Mouse (Mus musculus) forebrain, embryonic 13.5 days (tissue): ENCODE data around the gene Vmn2r31. TPM values are rescaled to one million over a fixed set of nuclear protein-coding genes. Genes with fewer than 3 reads are reported as not detected.
"Not testable (repeated sequence)": the region's sequence is repeated elsewhere in the genome, so short reads cannot be mapped to it uniquely, and the experiment has no call there.

Experiments used
- ATAC-seq: fragments of 200-750 bp; cut with Nextera tagmentation; 2 replicates; pipeline ENCODE4 v1.8.0; 2017
- H3K27ac ChIP-seq: fragments of 300-500 bp; sonication (generic); 2 replicates; pipeline ENCODE4 v1.5.1; 2015; ENCODE audit warnings: inconsistent platforms, mild to moderate bottlenecking, moderate library complexity
- H3K27me3 ChIP-seq: fragments of 300-500 bp; sonication (generic); 2 replicates; pipeline ENCODE4 v1.6.1; 2015; ENCODE audit warnings: mild to moderate bottlenecking, inconsistent platforms
- H3K36me3 ChIP-seq: fragments of 300-500 bp; sonication (generic); 2 replicates; pipeline ENCODE4 v1.6.1; 2015; ENCODE audit warnings: mild to moderate bottlenecking, inconsistent platforms; ENCODE audit not compliant: poor library complexity, severe bottlenecking
- H3K4me1 ChIP-seq: fragments of 300-500 bp; sonication (generic); 2 replicates; pipeline ENCODE4 v1.6.1; 2015; ENCODE audit warnings: inconsistent platforms
- H3K4me2 ChIP-seq: fragments of 300-500 bp; sonication (generic); 2 replicates; pipeline ENCODE4 v1.6.1; 2015; ENCODE audit warnings: inconsistent platforms, mild to moderate bottlenecking, moderate library complexity
- H3K4me3 ChIP-seq: fragments of 300-500 bp; sonication (generic); 2 replicates; pipeline ENCODE4 v1.5.1; 2015; ENCODE audit warnings: mild to moderate bottlenecking, inconsistent platforms
- H3K9ac ChIP-seq: fragments of 300-500 bp; sonication (generic); 2 replicates; pipeline ENCODE4 v1.6.1; 2015; ENCODE audit warnings: mild to moderate bottlenecking, inconsistent platforms
- H3K9me3 ChIP-seq: fragments of 300-500 bp; sonication (generic); replicated peaks from 2 replicates; pipeline ENCODE4 v1.6.1; 2016; ENCODE audit warnings: inconsistent platforms
- WGBS: fragments of 180-500 bp; shearing (Covaris S2); methylation state at CpG from one replicate; pipeline ENCODE4 v1.1.7; 2015; 5-methylcytosine and 5-hydroxymethylcytosine counted together
- polyA plus RNA-seq: library from polyadenylated mRNA; unstranded; fragments of >200 nt; fragmentation: Nextera tagmentation; extraction: Ambion mirVana; gene quantifications from 2 replicates; pipeline ENCODE4 v1.2.1, GENCODE M21; 2015

Gene Vmn2r31
- not detected in 2 replicates for polyA plus RNA-seq

DNA sequence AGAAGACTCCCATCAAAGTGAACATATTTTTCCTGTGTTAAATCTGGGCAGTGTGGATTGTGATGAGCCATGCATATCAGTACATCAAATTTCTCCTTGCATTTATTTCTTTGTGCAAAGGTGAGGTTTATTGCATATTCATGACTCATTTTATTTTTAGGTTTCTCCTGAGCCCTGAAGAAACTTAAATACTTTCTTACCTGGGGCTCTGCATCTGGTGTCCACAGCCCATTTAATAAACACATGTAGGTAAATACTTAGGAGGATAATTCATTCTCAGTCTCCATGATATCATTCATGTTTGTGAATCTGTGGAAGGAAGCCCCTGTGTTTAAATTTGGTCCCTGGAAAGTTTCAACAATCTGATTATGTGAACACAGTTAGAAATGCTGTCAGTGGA is at the start of gene Vmn2r31:
Gene Vmn2r31 (minus strand): TSS at position 101 of the 400 bp plus-strand sequence.
- H3K4me1 ChIP-seq, ATAC-seq, H3K4me2 ChIP-seq: not testable (repeated sequence)

DNA sequence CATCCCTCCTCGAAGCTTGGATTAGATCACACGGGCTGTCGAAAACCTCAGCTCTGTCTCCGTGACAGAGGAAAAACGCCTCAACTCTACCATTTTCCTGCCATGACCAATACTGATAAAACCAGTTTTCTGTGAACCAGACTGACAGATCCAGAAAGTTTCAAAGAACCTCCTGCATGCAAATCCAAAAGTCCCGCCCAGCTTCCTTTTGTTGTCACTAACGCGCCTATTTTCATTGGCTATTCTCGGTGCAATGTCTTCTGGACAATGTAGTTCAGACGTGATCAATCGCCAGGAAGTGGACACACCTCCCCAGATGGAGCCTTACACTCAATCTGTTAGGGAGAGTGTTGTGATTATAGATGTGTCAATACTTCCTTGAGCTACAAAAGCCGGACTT is 25.1 kb downstream of the Vmn2r31 start, which contains the start of gene Gm45783:
Gene Gm45783 (minus strand): TSS at position 143 of the 400 bp plus-strand sequence.
- not testable (repeated sequence) for H3K4me1 ChIP-seq, H3K27ac ChIP-seq, H3K9me3 ChIP-seq, H3K9ac ChIP-seq, H3K4me2 ChIP-seq, ATAC-seq, H3K36me3 ChIP-seq, H3K4me3 ChIP-seq, H3K27me3 ChIP-seq
- WGBS: 55% methylated on average over 12 of the region's 12 CpGs

More for the DNA sequence above, at the start of gene Vmn2r31:
- not testable (repeated sequence) for H3K9me3 ChIP-seq, H3K4me3 ChIP-seq, H3K27ac ChIP-seq, H3K36me3 ChIP-seq, H3K9ac ChIP-seq, H3K27me3 ChIP-seq

DNA sequence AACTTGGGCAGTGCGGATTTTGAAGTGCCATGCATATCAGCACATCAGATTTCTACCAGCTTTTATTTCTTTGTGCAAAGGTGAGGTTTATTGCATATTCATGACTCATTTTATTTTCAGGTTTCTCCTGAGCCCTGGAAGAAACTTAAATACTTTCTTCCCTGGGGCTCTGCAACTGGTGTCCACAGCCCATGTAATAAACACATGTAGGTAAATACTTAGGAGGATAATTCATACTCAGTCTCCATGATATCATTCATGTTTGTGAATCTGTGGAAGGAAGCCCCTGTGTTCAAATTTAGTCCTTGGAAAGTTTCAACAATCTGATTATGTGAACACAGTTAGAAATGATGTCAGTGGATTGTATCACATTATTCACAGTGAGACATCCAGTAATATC is 62.0 kb downstream of the Vmn2r31 start, which contains the start of gene Vmn2r30:
Gene Vmn2r30 (minus strand): TSS at position 101 of the 400 bp plus-strand sequence.
- not testable (repeated sequence) for H3K4me2 ChIP-seq, H3K9ac ChIP-seq, H3K9me3 ChIP-seq, H3K27me3 ChIP-seq, H3K4me1 ChIP-seq, H3K4me3 ChIP-seq, H3K27ac ChIP-seq, ATAC-seq, H3K36me3 ChIP-seq
- no CpG with 5 or more reads among the region's 1 CpGs for WGBS

Other genes starting within 250 kb of the Vmn2r31 start
- 3.6 and 4.0 TPM in 2 replicates for gene Zfp418, start 228.4 kb downstream of the Vmn2r31 start, polyA plus RNA-seq
- 8.9 and 10.3 TPM in 2 replicates for gene Zfp772, start 189.7 kb downstream of the Vmn2r31 start, polyA plus RNA-seq
- 0.28 and 1.1 TPM in 2 replicates for gene Vmn2r29, start 152.4 kb downstream of the Vmn2r31 start, polyA plus RNA-seq
- gene Gm45844, start 121.4 kb downstream of the Vmn2r31 start, polyA plus RNA-seq: 3.2 and 5.5 TPM in 2 replicates
- gene Clcn4, start 98.9 kb downstream of the Vmn2r31 start, polyA plus RNA-seq: 101 and 118 TPM in 2 replicates
- not detected in 2 replicates for gene Vmn2r30, start 62.1 kb downstream of the Vmn2r31 start, polyA plus RNA-seq
- gene Gm45783, start 25.1 kb downstream of the Vmn2r31 start, polyA plus RNA-seq: not detected in 2 replicates
- not detected in 2 replicates for gene Vmn2r32, start 80.3 kb upstream of the Vmn2r31 start, polyA plus RNA-seq
- not detected in 2 replicates for gene Vmn2r33, start 167.1 kb upstream of the Vmn2r31 start, polyA plus RNA-seq